Mouse (Mus musculus): ENCODE data around the gene Gnat2. TPM values are rescaled to one million over a fixed set of nuclear protein-coding genes. Genes with fewer than 3 reads are reported as not detected.

Gene Gnat2
- polyA plus RNA-seq (2015; fragmentation: Nextera tagmentation; extraction: Ambion mirVana) = 2.6 and 3.1 TPM in 2 replicates

GRCm38 (mm10) chr3:108092536-108093115 lies at the start of gene Gnat2:
TSS of gene Gnat2 (plus strand) at chr3:108092789.
- H3K4me1 ChIP-seq (replicated peaks) = peaks cover 79% of the 10 kb centered on the region
- peak within 1 kb of the TSS; percentile 98; the same call in 1 of the 2 replicates for H3K27ac ChIP-seq
- H3K9me3 ChIP-seq (replicated peaks) = no peaks in the 10 kb centered on the region
- H3K4me3 ChIP-seq (replicated peaks) = no peak within 1 kb of the TSS
- H3K36me3 ChIP-seq = no peaks in the 10 kb centered on the region
- no peak within 1 kb of the TSS for H3K4me2 ChIP-seq
- ATAC-seq (ENCODE audit: low read depth) (no peak), DNase-seq (no peak)
- 78% methylated on average over 15 of the region's 15 CpGs for WGBS (ENCODE audit: insufficient replicate concordance)
- H3K27me3 ChIP-seq = no peaks in the 10 kb centered on the region
- 0 out of 2 replicates have a peak within 1 kb of the TSS, but pooled peaks have one; percentile 10 for H3K9ac ChIP-seq

- Histone ChIP-seq H3K9me3 (replicated peaks) (no peaks in the 10 kb centered on the region), H3K27me3 (no peaks in the 10 kb centered on the region; the same call in 1 of the 2 replicates), H3K27ac (peak within 1 kb of the TSS; percentile 75), H3K4me3 (replicated peaks) (peak within 1 kb of the TSS; percentile 65), H3K9ac (peak within 1 kb of the TSS; percentile 72), H3K4me2 (peak within 1 kb of the TSS; percentile 85), H3K36me3 (no peaks in the 10 kb centered on the region), H3K4me1 (replicated peaks) (peaks cover 54% of the 10 kb centered on the region)
- WGBS (ENCODE audit: insufficient replicate concordance) = 5% methylated on average over 29 of the region's 29 CpGs
- peak; percentile 95 for ATAC-seq (ENCODE audit: low read depth)
- DNase-seq = peak; percentile 88
These were observed 48.0 kb upstream of the Gnat2 start, which contains the start of gene Gstm4 for GRCm38 (mm10) chr3:108044394-108045140. TSS of gene Gstm4 (minus strand) at chr3:108044894.

- no peaks in the 10 kb centered on the region for H3K9me3 ChIP-seq (replicated peaks)
- ATAC-seq (ENCODE audit: low read depth) (no peak), DNase-seq (peak; percentile 25)
- no peak overlapping the region for H3K27ac ChIP-seq
- no peak overlapping the region for H3K9ac ChIP-seq
- 84% methylated on average over 2 of the region's 2 CpGs for WGBS (ENCODE audit: insufficient replicate concordance)
- peaks cover 34% of the 10 kb centered on the region for H3K4me1 ChIP-seq (replicated peaks)
- no peaks in the 10 kb centered on the region; the same call in 1 of the 2 replicates for H3K27me3 ChIP-seq
- no peak overlapping the region for H3K4me3 ChIP-seq (replicated peaks)
- no peaks in the 10 kb centered on the region for H3K36me3 ChIP-seq
- no peak overlapping the region for H3K4me2 ChIP-seq
These were observed 45.5 kb upstream of the Gnat2 start for GRCm38 (mm10) chr3:108046944-108047655.

GRCm38 (mm10) chr3:108048306-108048705 lies 44.3 kb upstream of the Gnat2 start:
- Histone ChIP-seq H3K4me1 (replicated peaks) (peaks cover 30% of the 10 kb centered on the region), H3K4me2 (no peak overlapping the region), H3K9ac (no peak overlapping the region), H3K9me3 (replicated peaks) (no peaks in the 10 kb centered on the region), H3K36me3 (no peaks in the 10 kb centered on the region), H3K27ac (no peak overlapping the region), H3K27me3 (no peaks in the 10 kb centered on the region; the same call in 1 of the 2 replicates), H3K4me3 (replicated peaks) (no peak overlapping the region)
- 71% methylated on average over 3 of the region's 3 CpGs for WGBS (ENCODE audit: insufficient replicate concordance)
- ATAC-seq (ENCODE audit: low read depth) = no peak
- no peak for DNase-seq

- no peak for DNase-seq
- ATAC-seq (ENCODE audit: low read depth) = no peak
- no peaks in the 10 kb centered on the region for H3K9me3 ChIP-seq (replicated peaks)
- 76% methylated on average over 5 of the region's 5 CpGs for WGBS (ENCODE audit: insufficient replicate concordance)
- H3K4me1 ChIP-seq (replicated peaks) = peaks cover 10% of the 10 kb centered on the region
- no peaks in the 10 kb centered on the region for H3K36me3 ChIP-seq
- H3K9ac ChIP-seq = no peak overlapping the region
- no peak overlapping the region for H3K27ac ChIP-seq
- H3K4me3 ChIP-seq (replicated peaks) = no peak overlapping the region
- no peak overlapping the region for H3K4me2 ChIP-seq
- no peaks in the 10 kb centered on the region; the same call in 1 of the 2 replicates for H3K27me3 ChIP-seq
These were observed 42.1 kb upstream of the Gnat2 start for GRCm38 (mm10) chr3:108050493-108050892.

- Histone ChIP-seq H3K4me2 (peak overlapping the region; percentile 18; the same call in 1 of the 2 replicates), H3K27me3 (no peaks in the 10 kb centered on the region), H3K4me1 (replicated peaks) (0 out of 2 replicates have a peak, but pooled peaks cover 8% of the 10 kb centered on the region), H3K9ac (no peak overlapping the region), H3K9me3 (replicated peaks) (no peaks in the 10 kb centered on the region), H3K4me3 (replicated peaks) (no peak overlapping the region), H3K27ac (no peak overlapping the region), H3K36me3 (no peaks in the 10 kb centered on the region)
- WGBS (ENCODE audit: insufficient replicate concordance) = 5% methylated on average over 7 of the region's 7 CpGs
- DNase-seq = peak; percentile 44
- no peak; the same call in 1 of the 2 replicates for ATAC-seq (ENCODE audit: low read depth)
These were observed 31.2 kb upstream of the Gnat2 start for GRCm38 (mm10) chr3:108061420-108061819.

GRCm38 (mm10) chr3:108062648-108063047 lies 29.9 kb upstream of the Gnat2 start:
- DNase-seq = no peak
- no peak overlapping the region for H3K27ac ChIP-seq
- 75% methylated on average over 8 of the region's 8 CpGs for WGBS (ENCODE audit: insufficient replicate concordance)

GRCm38 (mm10) chr3:108064672-108065071 lies 27.9 kb upstream of the Gnat2 start:
- Histone ChIP-seq H3K36me3 (no peaks in the 10 kb centered on the region), H3K9ac (no peak overlapping the region), H3K27me3 (no peaks in the 10 kb centered on the region), H3K27ac (no peak overlapping the region), H3K4me3 (replicated peaks) (no peak overlapping the region), H3K4me1 (replicated peaks) (peaks cover 23% of the 10 kb centered on the region), H3K9me3 (replicated peaks) (no peaks in the 10 kb centered on the region), H3K4me2 (no peak overlapping the region)
- ATAC-seq (ENCODE audit: low read depth) = no peak
- 75% methylated on average over 4 of the region's 4 CpGs for WGBS (ENCODE audit: insufficient replicate concordance)
- no peak for DNase-seq

More at GRCm38 (mm10) chr3:108062648-108063047, 29.9 kb upstream of the Gnat2 start:
- H3K9me3 ChIP-seq (replicated peaks) = no peaks in the 10 kb centered on the region
- no peak overlapping the region for H3K4me2 ChIP-seq
- no peak overlapping the region for H3K4me3 ChIP-seq (replicated peaks)
- H3K9ac ChIP-seq = no peak overlapping the region
- 0 out of 2 replicates have a peak, but pooled peaks cover 8% of the 10 kb centered on the region for H3K4me1 ChIP-seq (replicated peaks)
- H3K27me3 ChIP-seq = no peaks in the 10 kb centered on the region
- ATAC-seq (ENCODE audit: low read depth) = no peak
- H3K36me3 ChIP-seq = no peaks in the 10 kb centered on the region

GRCm38 (mm10) chr3:108065551-108065950 lies 27.0 kb upstream of the Gnat2 start:
- H3K27me3 ChIP-seq = no peaks in the 10 kb centered on the region
- no peak overlapping the region for H3K27ac ChIP-seq
- H3K4me2 ChIP-seq = no peak overlapping the region
- ATAC-seq (ENCODE audit: low read depth) (no peak), DNase-seq (no peak)
- no peak overlapping the region for H3K9ac ChIP-seq
- H3K9me3 ChIP-seq (replicated peaks) = no peaks in the 10 kb centered on the region
- H3K4me3 ChIP-seq (replicated peaks) = no peak overlapping the region
- H3K4me1 ChIP-seq (replicated peaks) = peaks cover 32% of the 10 kb centered on the region
- WGBS (ENCODE audit: insufficient replicate concordance) = 68% methylated on average over 9 of the region's 9 CpGs
- H3K36me3 ChIP-seq = no peaks in the 10 kb centered on the region

GRCm38 (mm10) chr3:108067370-108067934 lies 25.1 kb upstream of the Gnat2 start:
- Histone ChIP-seq H3K9me3 (replicated peaks) (no peaks in the 10 kb centered on the region), H3K27ac (peak overlapping the region; percentile 18; the same call in 1 of the 2 replicates), H3K36me3 (peaks cover 7% of the 10 kb centered on the region; the same call in 1 of the 2 replicates), H3K27me3 (no peaks in the 10 kb centered on the region), H3K4me1 (replicated peaks) (peaks cover 33% of the 10 kb centered on the region), H3K9ac (no peak overlapping the region), H3K4me3 (replicated peaks) (no peak overlapping the region), H3K4me2 (no peak overlapping the region)
- whole genome bisulfite sequencing (ENCODE audit: insufficient replicate concordance) = 67% methylated on average over 6 of the region's 6 CpGs
- DNase-seq (no peak), ATAC-seq (ENCODE audit: low read depth) (peak; percentile 30; the same call in 1 of the 2 replicates)
